Mouse (Mus musculus): ENCODE measurements around the gene Tsc22d2.

Tsc22d2 gene

GRCm38 (mm10) chr3:58414234-58414938 lies at the start of gene Tsc22d2:
TSS of gene Tsc22d2 (plus strand) at chr3:58414715.
- DNase-seq (ENCODE audit: low read depth, low spot score), result peak; percentile 79

- no peak for DNase-seq (ENCODE audit: low read depth, low spot score)
Measured at GRCm38 (mm10) chr3:58366756-58367155, 47.8 kb upstream of the Tsc22d2 start.

GRCm38 (mm10) chr3:58370811-58371210 lies 43.7 kb upstream of the Tsc22d2 start:
- DNase-seq (ENCODE audit: low read depth, low spot score), result no peak

GRCm38 (mm10) chr3:58372066-58372904 lies 42.2 kb upstream of the Tsc22d2 start:
- peak; percentile 25 for DNase-seq (ENCODE audit: low read depth, low spot score)

GRCm38 (mm10) chr3:58372905-58373208 lies 41.7 kb upstream of the Tsc22d2 start:
- no peak for DNase-seq (ENCODE audit: low read depth, low spot score)

- DNase-seq (ENCODE audit: low read depth, low spot score), result no peak
Measured at GRCm38 (mm10) chr3:58374281-58374680, 40.2 kb upstream of the Tsc22d2 start.

GRCm38 (mm10) chr3:58376713-58377112 lies 37.8 kb upstream of the Tsc22d2 start:
- no peak for DNase-seq (ENCODE audit: low read depth, low spot score)

GRCm38 (mm10) chr3:58377589-58378134 lies 36.9 kb upstream of the Tsc22d2 start:
- no peak for DNase-seq (ENCODE audit: low read depth, low spot score)

- DNase-seq (ENCODE audit: low read depth, low spot score), result no peak
Measured at GRCm38 (mm10) chr3:58382676-58383075, 31.8 kb upstream of the Tsc22d2 start.

- no peak for DNase-seq (ENCODE audit: low read depth, low spot score)
Measured at GRCm38 (mm10) chr3:58385060-58385459, 29.5 kb upstream of the Tsc22d2 start.

GRCm38 (mm10) chr3:58388731-58389130 lies 25.8 kb upstream of the Tsc22d2 start:
- DNase-seq (ENCODE audit: low read depth, low spot score), result no peak

GRCm38 (mm10) chr3:58398541-58398940 lies 16.0 kb upstream of the Tsc22d2 start:
- DNase-seq (ENCODE audit: low read depth, low spot score), result no peak

- no peak for DNase-seq (ENCODE audit: low read depth, low spot score)
Measured at GRCm38 (mm10) chr3:58399931-58400330, 14.6 kb upstream of the Tsc22d2 start.

GRCm38 (mm10) chr3:58411669-58412068 lies 2.8 kb upstream of the Tsc22d2 start:
- DNase-seq (ENCODE audit: low read depth, low spot score), result no peak

GRCm38 (mm10) chr3:58413671-58414070 lies 844 bp upstream of the Tsc22d2 start:
- DNase-seq (ENCODE audit: low read depth, low spot score), result no peak

- peak; percentile 20 for DNase-seq (ENCODE audit: low read depth, low spot score)
Measured at GRCm38 (mm10) chr3:58414986-58415883, 720 bp downstream of the Tsc22d2 start.

GRCm38 (mm10) chr3:58415884-58416725 lies 1.6 kb downstream of the Tsc22d2 start:
- peak; percentile 53 for DNase-seq (ENCODE audit: low read depth, low spot score)

- DNase-seq (ENCODE audit: low read depth, low spot score), result peak; percentile 6
Measured at GRCm38 (mm10) chr3:58416726-58417437, 2.4 kb downstream of the Tsc22d2 start.

- DNase-seq (ENCODE audit: low read depth, low spot score), result no peak
Measured at GRCm38 (mm10) chr3:58418724-58419705, 4.5 kb downstream of the Tsc22d2 start.

Data from retina, adult 2 months (tissue).